Mouse (Mus musculus) midbrain, embryonic 10.5 days (tissue): ENCODE measurements around the gene Prr12. TPM values are rescaled to one million over a fixed set of nuclear protein-coding genes. Genes with fewer than 3 reads are reported as not detected.
"Not testable (repeated sequence)": the region's sequence is repeated elsewhere in the genome, so short reads cannot be mapped to it uniquely, and the experiment has no call there.

Experiments used
- DNase-seq: peaks from one replicate; pipeline ENCODE4 v3.0.0-alpha.2; 2017; ENCODE audit warnings: low spot score
- H3K27ac ChIP-seq: fragments of 300-500 bp; sonication (generic); replicated peaks from 2 replicates; pipeline ENCODE4 v1.5.1; 2016; ENCODE audit warnings: mild to moderate bottlenecking
- H3K27me3 ChIP-seq: fragments of 300-500 bp; sonication (generic); 2 replicates; pipeline ENCODE4 v1.6.1; 2016; ENCODE audit warnings: low read depth, mild to moderate bottlenecking; ENCODE audit not compliant: poor library complexity, severe bottlenecking
- H3K36me3 ChIP-seq: fragments of 300-500 bp; sonication (generic); 2 replicates; pipeline ENCODE4 v1.6.1; 2016; ENCODE audit warnings: mild to moderate bottlenecking, moderate library complexity
- H3K4me1 ChIP-seq: fragments of 300-500 bp; sonication (generic); 2 replicates; pipeline ENCODE4 v1.6.1; 2016
- H3K4me3 ChIP-seq: fragments of 300-500 bp; sonication (generic); 2 replicates; pipeline ENCODE4 v1.5.1; 2016; ENCODE audit warnings: mild to moderate bottlenecking, moderate library complexity
- H3K9me3 ChIP-seq: fragments of 300-500 bp; sonication (generic); replicated peaks from 2 replicates; pipeline ENCODE4 v1.6.1; 2016; ENCODE audit warnings: mild to moderate bottlenecking
- WGBS: fragments of 180-500 bp; shearing (Covaris S2); methylation state at CpG from one replicate; pipeline ENCODE4 v1.1.7; 2016; 5-methylcytosine and 5-hydroxymethylcytosine counted together
- polyA plus RNA-seq: library from polyadenylated mRNA; unstranded; fragments of >200 nt; fragmentation: Nextera tagmentation; extraction: Ambion mirVana; gene quantifications from 2 replicates; pipeline ENCODE4 v1.2.1, GENCODE M21; 2016

Gene Prr12
- 10.8 and 11.3 TPM in 2 replicates for polyA plus RNA-seq

DNA sequence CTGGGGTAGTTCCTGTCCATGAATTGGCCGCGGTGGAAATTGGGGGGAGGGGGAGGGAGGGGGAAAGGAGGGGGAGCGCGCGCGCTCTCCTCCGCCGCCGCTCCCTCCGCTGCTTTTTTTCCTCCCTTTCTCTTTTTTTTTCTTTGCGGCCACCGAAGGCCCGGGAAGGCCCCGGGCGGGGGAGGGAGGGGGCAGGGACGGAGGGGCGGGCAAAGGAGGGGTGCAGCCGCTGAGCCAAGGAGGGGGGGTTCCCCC is at the start of gene Prr12:
TSS of gene Prr12 (minus strand) at position 20 of the 255 bp plus-strand sequence.
- Histone ChIP-seq H3K27ac (peak within 1 kb of the TSS; percentile 100), H3K36me3 (peaks cover 34% of the 10 kb centered on the region), H3K9me3 (no peaks in the 10 kb centered on the region), H3K27me3 (no peaks in the 10 kb centered on the region), H3K4me3 (peak within 1 kb of the TSS; percentile 98), H3K4me1 (peaks cover 50% of the 10 kb centered on the region)
- no peak for DNase-seq
- 0% methylated on average over 15 of the region's 18 CpGs for WGBS

DNA sequence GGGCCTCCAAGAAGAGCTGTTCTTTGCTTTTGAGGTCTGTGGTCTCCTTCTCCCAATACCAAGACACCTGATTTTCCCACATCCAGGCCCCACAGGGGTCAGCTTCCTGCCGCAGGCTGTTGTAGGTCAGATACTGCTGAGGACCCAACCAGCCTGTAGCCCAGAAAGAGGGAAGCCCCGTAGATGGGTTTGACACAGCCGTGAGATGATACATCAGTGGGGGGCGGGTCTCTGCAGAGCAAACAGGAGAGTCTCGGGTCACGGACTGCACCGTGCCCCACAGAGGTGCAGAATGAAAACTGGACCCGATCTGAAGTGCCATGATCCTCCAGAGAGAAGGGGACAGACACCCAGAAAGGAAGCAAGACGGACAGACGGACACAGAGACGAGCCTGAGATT is 49.8 kb upstream of the Prr12 start:
- Histone ChIP-seq H3K36me3 (no peaks in the 10 kb centered on the region), H3K4me1 (peaks cover 36% of the 10 kb centered on the region), H3K4me3 (no peak overlapping the region), H3K27ac (no peak overlapping the region), H3K27me3 (no peaks in the 10 kb centered on the region), H3K9me3 (no peaks in the 10 kb centered on the region)
- DNase-seq: no peak
- 90% methylated on average over 11 of the region's 11 CpGs for WGBS

DNA sequence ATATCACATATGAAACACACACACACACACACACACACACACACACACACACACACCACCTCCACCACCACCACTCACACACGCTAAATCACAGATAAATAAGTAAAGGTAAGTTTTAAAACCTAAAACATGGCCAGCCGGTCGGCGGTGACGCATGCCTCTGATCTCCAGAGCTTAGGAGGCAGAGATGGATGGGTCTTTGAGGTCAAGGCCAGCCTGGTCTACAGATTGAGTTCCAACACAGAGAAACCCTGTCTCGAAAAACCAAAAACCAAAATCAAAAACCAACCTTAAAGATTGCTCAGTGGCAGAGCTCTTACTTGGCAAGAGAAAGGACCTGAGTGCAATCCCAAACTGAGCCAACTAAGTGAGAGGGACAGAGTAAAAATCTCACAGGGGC is 47.4 kb upstream of the Prr12 start:
- no peaks in the 10 kb centered on the region for H3K27me3 ChIP-seq
- WGBS: 95% methylated on average over 6 of the region's 6 CpGs
- peaks cover 16% of the 10 kb centered on the region for H3K4me1 ChIP-seq
- no peak for DNase-seq
- no peak overlapping the region for H3K4me3 ChIP-seq
- H3K27ac ChIP-seq: no peak overlapping the region
- no peaks in the 10 kb centered on the region for H3K9me3 ChIP-seq
- no peaks in the 10 kb centered on the region for H3K36me3 ChIP-seq

DNA sequence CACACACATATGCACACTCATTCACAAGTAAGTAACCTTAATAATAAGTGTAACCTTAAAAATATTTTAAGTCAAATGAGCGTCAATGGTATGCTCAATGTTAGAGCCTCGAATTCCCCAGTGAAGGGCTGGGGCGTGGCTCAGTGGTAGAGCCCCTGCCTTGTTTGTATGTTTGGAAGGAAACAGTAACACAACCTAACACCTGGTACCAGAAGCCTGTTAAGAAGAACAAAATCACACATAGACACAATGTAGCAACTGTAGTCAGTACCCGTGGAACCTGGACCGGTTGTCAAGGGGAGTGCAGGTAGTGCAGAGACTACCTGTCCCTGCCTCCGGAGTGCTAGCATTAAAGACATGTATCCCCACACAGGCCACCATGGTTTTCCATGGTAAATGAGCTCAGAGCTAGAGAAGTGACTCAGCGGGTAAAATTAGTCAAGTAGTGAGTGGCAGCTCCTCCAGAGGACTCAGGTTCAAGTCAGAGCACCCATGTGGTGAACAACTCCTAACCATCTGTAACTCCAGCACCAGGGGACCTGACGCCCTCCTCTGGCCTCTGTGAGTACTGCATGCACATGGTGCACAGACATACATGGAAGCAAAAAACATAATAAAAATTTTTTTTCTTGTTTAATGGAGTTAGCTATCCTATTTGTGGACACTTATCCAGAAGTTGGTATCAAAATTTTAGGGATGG is 46.0 kb upstream of the Prr12 start:
- 90% methylated on average over 8 of the region's 8 CpGs for WGBS
- Histone ChIP-seq H3K36me3 (no peaks in the 10 kb centered on the region), H3K4me1 (peaks cover 9% of the 10 kb centered on the region), H3K4me3 (no peak overlapping the region), H3K27ac (no peak overlapping the region), H3K9me3 (no peaks in the 10 kb centered on the region), H3K27me3 (no peaks in the 10 kb centered on the region)
- no peak for DNase-seq

DNA sequence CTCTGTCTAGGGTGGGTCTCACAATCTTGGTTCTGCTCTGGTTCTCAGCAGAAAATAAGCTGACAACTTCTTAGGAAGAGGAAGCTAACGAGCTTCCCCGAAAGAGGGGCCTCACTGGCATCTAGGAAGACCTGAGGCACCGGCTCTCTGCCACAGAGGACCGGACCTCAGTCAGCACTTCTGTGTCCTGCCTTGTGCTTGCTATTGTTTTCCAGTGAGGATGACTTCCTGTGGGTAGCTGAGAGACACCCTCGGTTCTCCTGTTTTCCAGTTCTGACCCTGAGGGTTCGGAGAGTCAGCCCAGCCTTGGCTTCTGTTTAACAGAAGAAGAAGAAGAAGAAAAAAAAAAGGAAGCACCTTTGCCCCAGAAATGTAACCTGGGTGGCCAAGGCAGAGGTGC is 44.8 kb upstream of the Prr12 start:
- Histone ChIP-seq H3K36me3 (no peaks in the 10 kb centered on the region), H3K27me3 (no peaks in the 10 kb centered on the region), H3K4me3 (no peak overlapping the region), H3K27ac (no peak overlapping the region), H3K9me3 (no peaks in the 10 kb centered on the region), H3K4me1 (peaks cover 12% of the 10 kb centered on the region)
- 77% methylated on average over 6 of the region's 6 CpGs for WGBS
- DNase-seq: no peak

DNA sequence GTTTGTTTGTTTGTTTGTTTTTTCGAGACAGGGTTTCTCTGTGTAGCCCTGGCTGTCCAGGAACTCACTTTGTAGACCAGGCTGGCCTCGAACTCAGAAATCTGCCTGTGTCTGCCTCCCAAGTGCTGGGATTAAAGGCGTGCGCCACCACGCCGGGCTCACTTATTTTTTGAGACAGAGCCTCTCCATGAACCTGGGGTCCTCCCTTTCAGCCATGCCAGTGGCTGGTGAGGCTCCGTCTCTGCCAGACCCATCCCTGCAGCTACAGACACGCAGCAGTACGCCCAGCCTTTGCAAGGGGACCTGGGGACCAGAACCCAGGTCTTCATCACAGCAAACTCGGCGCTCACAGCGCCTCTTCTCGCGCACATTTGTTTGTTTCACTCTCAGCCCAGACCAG is 43.3 kb upstream of the Prr12 start:
- WGBS: 92% methylated on average over 14 of the region's 14 CpGs
- H3K9me3 ChIP-seq: not testable (repeated sequence)

DNA sequence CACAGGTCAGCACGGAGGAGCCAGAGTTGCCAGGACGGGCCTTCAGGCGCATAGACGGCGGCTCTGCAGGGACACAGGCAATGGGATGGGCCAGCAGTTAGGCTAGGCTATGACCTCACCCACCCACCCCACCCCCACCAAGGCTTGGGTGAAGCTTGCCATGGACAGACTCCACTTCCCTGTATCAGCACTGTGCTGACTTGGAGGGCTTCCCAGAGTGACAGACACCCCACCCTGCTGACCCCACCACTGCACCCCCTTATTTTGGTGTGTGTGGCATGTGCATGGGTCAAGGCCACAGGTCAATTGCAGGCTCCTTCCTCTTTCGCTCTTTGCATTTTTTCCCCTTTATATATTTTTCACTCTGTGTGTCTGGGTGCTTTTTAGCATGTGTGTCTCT is 42.7 kb upstream of the Prr12 start:
- H3K9me3 ChIP-seq: no peaks in the 10 kb centered on the region
- no peaks in the 10 kb centered on the region for H3K36me3 ChIP-seq
- 0 out of 2 replicates have a peak, but pooled peaks cover 5% of the 10 kb centered on the region for H3K27me3 ChIP-seq
- peaks cover 31% of the 10 kb centered on the region for H3K4me1 ChIP-seq
- H3K27ac ChIP-seq: no peak overlapping the region; the same call in 1 of the 2 replicates
- WGBS: 83% methylated on average over 6 of the region's 6 CpGs
- H3K4me3 ChIP-seq: no peak overlapping the region
- no peak for DNase-seq

More for the DNA sequence above, 43.3 kb upstream of the Prr12 start:
- H3K36me3 ChIP-seq, H3K27ac ChIP-seq, DNase-seq, H3K4me3 ChIP-seq, H3K27me3 ChIP-seq: not testable (repeated sequence)
- H3K4me1 ChIP-seq: peaks cover 27% of the 10 kb centered on the region

DNA sequence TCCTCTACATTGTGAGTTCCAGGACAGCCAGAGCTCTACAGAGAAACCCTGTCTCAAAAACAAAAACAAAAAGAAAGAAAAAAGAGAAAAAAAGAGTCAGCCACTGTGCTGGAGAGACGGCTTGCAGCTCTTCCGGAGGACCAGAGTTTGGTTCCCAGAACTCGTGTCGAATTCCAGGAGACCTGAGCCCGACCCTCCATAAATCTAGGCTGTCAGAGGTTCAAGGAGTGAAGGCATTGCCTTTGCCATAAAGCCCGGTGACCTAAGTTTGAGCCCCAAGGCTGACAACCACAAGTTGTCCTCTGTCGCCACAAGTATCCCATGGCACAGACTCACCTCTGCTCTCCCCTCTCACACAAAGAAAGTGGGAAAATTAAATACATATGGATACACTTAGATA is 41.4 kb upstream of the Prr12 start:
- Histone ChIP-seq H3K9me3 (no peaks in the 10 kb centered on the region), H3K4me3 (no peak overlapping the region), H3K27me3 (0 out of 2 replicates have a peak, but pooled peaks cover 5% of the 10 kb centered on the region), H3K4me1 (peaks cover 31% of the 10 kb centered on the region), H3K36me3 (no peaks in the 10 kb centered on the region), H3K27ac (no peak overlapping the region)
- WGBS: 79% methylated on average over 7 of the region's 7 CpGs
- DNase-seq: no peak

DNA sequence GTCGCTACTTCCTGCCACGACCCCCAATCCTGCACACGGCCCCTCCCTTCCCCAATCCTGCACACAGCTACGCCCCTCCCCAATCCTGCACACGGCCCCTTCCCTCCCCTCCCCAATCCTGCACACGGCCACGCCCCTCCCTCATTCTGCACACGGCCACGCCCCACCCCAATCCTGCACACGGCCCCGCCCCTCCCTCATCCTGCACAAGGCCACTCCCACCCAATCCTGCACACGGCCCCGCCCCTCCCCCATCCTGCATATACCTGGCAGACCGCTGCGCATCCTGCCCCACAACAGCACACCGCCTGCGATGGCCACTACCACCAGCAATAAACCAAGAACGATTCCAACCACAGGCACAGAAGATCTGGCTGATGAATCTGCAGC is 40.8 kb upstream of the Prr12 start:
- peaks cover 2% of the 10 kb centered on the region for H3K36me3 ChIP-seq
- 40% methylated on average over 18 of the region's 18 CpGs for WGBS
- H3K27ac ChIP-seq: peak overlapping the region; percentile 46; the same call in 1 of the 2 replicates
- H3K4me1 ChIP-seq: peaks cover 31% of the 10 kb centered on the region
- H3K9me3 ChIP-seq: no peaks in the 10 kb centered on the region
- H3K4me3 ChIP-seq: no peak overlapping the region
- H3K27me3 ChIP-seq: 0 out of 2 replicates have a peak, but pooled peaks cover 5% of the 10 kb centered on the region
- DNase-seq: no peak

DNA sequence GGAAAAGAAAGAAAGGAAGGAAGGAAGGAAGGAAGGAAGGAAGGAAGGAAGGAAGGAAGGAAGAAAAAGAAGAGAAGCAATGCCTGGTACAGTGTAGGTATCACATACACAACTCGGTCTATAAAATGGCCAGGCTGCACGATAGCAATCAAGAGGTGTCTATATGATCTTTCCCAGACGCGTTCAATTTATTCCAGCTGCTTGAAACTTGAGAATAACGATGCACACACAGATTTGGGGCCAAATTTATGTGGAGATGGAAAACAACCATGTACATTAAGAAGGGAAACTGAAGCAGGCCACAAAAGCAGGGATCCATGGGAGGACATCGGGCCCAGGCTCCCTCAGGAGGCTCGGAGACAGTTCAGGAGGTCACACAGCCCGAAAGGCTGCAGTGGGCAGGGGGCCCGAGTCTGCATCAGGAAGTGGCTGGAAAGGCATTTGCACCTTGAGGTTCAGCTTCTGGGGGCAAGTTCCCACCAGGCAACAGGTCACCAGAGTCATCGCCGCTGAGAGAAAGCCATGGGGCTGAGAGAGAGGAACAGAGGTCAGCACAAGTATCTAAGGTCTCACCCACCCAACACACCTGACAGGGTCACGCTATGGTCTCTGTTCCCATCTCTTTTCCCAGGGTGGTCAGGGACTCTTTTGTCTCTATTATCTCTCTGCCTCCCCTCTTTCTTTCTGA is 40.3 kb upstream of the Prr12 start:
- Histone ChIP-seq H3K9me3 (no peaks in the 10 kb centered on the region), H3K4me3 (peak overlapping the region; percentile 21; the same call in 1 of the 2 replicates), H3K27ac (peak overlapping the region; percentile 46; the same call in 1 of the 2 replicates), H3K36me3 (peaks cover 8% of the 10 kb centered on the region), H3K4me1 (peaks cover 31% of the 10 kb centered on the region), H3K27me3 (0 out of 2 replicates have a peak, but pooled peaks cover 5% of the 10 kb centered on the region)
- no peak for DNase-seq
- WGBS: 68% methylated on average over 12 of the region's 12 CpGs

DNA sequence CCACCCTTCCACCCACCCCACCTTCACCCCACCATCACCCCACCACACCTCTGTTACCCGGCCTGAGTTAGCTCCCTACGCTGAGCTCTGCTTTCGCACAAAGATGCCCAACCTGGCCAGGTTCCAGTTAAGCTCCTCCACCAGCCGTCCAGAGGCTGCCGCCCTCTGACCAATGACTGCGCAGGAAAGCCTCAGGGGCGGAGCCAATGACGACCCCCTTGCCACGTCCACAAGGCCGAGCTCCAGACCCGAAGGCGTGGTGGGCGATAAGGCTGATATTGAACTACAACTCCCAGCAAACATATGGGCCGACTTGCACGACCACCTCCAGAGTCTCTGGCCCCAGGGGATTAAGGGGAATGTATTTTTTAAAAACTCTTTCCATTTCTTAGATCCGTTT is 39.4 kb upstream of the Prr12 start, which contains the start of gene Rcn3:
TSS of gene Rcn3 (minus strand) at position 174 of the 400 bp plus-strand sequence.
- Histone ChIP-seq H3K27ac (peak within 1 kb of the TSS; percentile 83), H3K4me1 (peaks cover 31% of the 10 kb centered on the region), H3K4me3 (peak within 1 kb of the TSS; percentile 64), H3K36me3 (peaks cover 17% of the 10 kb centered on the region), H3K27me3 (0 out of 2 replicates have a peak, but pooled peaks cover 5% of the 10 kb centered on the region), H3K9me3 (no peaks in the 10 kb centered on the region)
- 0% methylated on average over 16 of the region's 16 CpGs for WGBS
- peak; percentile 94 for DNase-seq

DNA sequence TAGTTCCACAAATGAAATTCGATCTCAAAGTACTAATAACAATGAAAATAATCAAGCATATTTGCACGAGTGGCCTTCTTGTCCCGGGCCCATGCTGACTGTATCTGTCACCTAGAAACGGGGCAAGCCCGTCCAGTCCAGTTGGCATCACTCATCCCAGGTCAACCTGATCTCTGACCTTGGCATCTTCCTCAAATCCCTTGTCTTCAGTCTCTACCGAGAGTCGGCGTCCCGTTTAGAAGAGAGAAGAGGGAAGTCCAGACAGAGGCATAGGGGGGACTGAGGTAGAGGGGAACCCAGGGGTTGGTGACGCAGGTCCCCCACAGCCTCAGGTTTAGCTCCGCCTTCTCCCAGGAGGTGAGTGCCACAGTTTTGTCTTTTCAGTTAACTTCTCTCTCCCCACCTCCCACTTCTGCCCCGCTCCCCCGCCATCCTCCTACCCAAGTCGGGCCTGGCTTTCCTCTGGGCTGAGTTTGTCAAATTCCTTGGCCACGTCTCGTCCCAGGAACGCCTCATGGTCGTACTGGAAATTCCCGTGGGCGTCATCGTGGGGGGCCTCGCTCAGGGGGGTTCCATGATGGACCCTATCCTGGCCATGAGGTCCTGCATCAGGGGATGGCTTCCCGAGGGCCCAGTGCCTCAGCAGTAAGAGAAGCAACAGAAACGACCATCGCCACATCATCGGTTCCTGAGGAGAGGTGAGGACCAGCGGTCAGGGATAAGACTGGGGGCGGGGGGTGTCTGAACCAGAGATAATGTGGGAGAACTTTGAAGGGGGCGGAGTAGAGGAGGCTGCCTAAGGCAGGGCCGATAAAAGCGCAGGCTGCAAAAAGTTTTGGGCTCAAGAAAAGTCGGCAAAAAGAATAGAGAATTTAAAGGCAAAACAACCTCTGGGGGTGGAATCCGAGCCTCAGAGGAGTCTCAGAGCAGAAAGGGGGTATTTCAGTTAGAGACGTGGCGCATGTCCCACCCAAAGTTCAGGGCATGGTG is 38.6 kb upstream of the Prr12 start:
- peaks cover 25% of the 10 kb centered on the region for H3K36me3 ChIP-seq
- H3K4me3 ChIP-seq: peak overlapping the region; percentile 64
- H3K27ac ChIP-seq: peak overlapping the region; percentile 83
- no peaks in the 10 kb centered on the region for H3K9me3 ChIP-seq
- H3K4me1 ChIP-seq: peaks cover 31% of the 10 kb centered on the region
- 17% methylated on average over 35 of the region's 35 CpGs for WGBS
- 0 out of 2 replicates have a peak, but pooled peaks cover 5% of the 10 kb centered on the region for H3K27me3 ChIP-seq
- no peak for DNase-seq
